ENCODE assay signal across 9 mouse cellular contexts in genomic region chr17:5827836-5828582, GRCm38 (mm10). TPM values are rescaled to one million over a fixed set of nuclear protein-coding genes. Genes with fewer than 3 reads are reported as not detected.
DNase-seq lines count a peak whose midpoint lies in the region; ATAC-seq and TF ChIP-seq lines count a peak whose summit lies in the region.
"Had no signal": no experiment of that assay in that cellular context is flagged by ENCODE, and none has a peak within 500 bp of the region (broad histone marks: within the 10 kb centered on the region; RNA-seq: fewer than 3 reads in every experiment).

No protein-coding gene starts in this region.

- no peak overlapping the region for H3K4me3 ChIP-seq in lung, embryonic 14.5 days (ENCODE audit: low read depth, low read length)
- peak overlapping the region; percentile 35 for H3K4me3 ChIP-seq in forebrain, embryonic 10.5 days
- H3K4me3 ChIP-seq in liver, embryonic 12.5 days, result peak overlapping the region; percentile 25
- H3K4me3 ChIP-seq in small intestine, adult 2 months (ENCODE audit: low read depth, low read length), result no peak overlapping the region

- no peak for DNase-seq in lung, embryonic 14.5 days
- no peak for DNase-seq in lung, postnatal 36 days
- peak; percentile 69 for DNase-seq in forebrain, embryonic 10.5 days (ENCODE audit: extremely low spot score, low spot score)
- DNase-seq in cerebellum, adult 11 months, result no peak
- DNase-seq in left cerebral cortex, postnatal 4 days, result no peak
- DNase-seq in thymus, postnatal 4 days, result no peak

- 0 out of 2 replicates have a peak, but pooled peaks cover 4% of the 10 kb centered on the region for H3K4me1 ChIP-seq in lung, embryonic 14.5 days (ENCODE audit: insufficient read depth)
- H3K4me1 ChIP-seq in forebrain, embryonic 10.5 days, result peaks cover 33% of the 10 kb centered on the region
- H3K4me1 ChIP-seq in liver, embryonic 12.5 days, result peaks cover 62% of the 10 kb centered on the region
- peaks cover 15% of the 10 kb centered on the region for H3K4me1 ChIP-seq in small intestine, adult 2 months (ENCODE audit: control insufficient read depth, insufficient read depth, insufficient read length, low read length)

- H3K9me3 ChIP-seq in lung, embryonic 14.5 days (ENCODE audit: low read depth, low read length), result no peaks in the 10 kb centered on the region
- no peaks in the 10 kb centered on the region for H3K9me3 ChIP-seq in forebrain, embryonic 10.5 days
- no peaks in the 10 kb centered on the region for H3K9me3 ChIP-seq in liver, embryonic 12.5 days (replicated peaks)

- no peaks in the 10 kb centered on the region for H3K27me3 ChIP-seq in lung, embryonic 14.5 days (ENCODE audit: insufficient read depth, low read length)
- H3K27me3 ChIP-seq in forebrain, embryonic 10.5 days (ENCODE audit: poor library complexity, severe bottlenecking), result no peaks in the 10 kb centered on the region
- no peaks in the 10 kb centered on the region for H3K27me3 ChIP-seq in liver, embryonic 12.5 days (replicated peaks)
- no peaks in the 10 kb centered on the region for H3K27me3 ChIP-seq in small intestine, adult 2 months (ENCODE audit: control insufficient read depth, insufficient read depth, low read length)

- peak overlapping the region; percentile 26 for H3K4me2 ChIP-seq in lung, embryonic 14.5 days
- H3K4me2 ChIP-seq in liver, embryonic 12.5 days, result peak overlapping the region; percentile 58

- TF ChIP-seq POLR2A in small intestine, adult 2 months (IDR thresholded peaks at IDR 0.05; ENCODE audit: low read depth, low read length), result no peak

- no peak overlapping the region for H3K27ac ChIP-seq in lung, embryonic 14.5 days (ENCODE audit: low read depth)
- H3K27ac ChIP-seq in forebrain, embryonic 10.5 days, result peak overlapping the region; percentile 77
- peak overlapping the region; percentile 84; the same call in 1 of the 2 replicates for H3K27ac ChIP-seq in liver, embryonic 12.5 days
- peak overlapping the region; percentile 70 for H3K27ac ChIP-seq in small intestine, adult 2 months (ENCODE audit: insufficient read depth, low read depth, low read length)
- H3K27ac ChIP-seq: macrophage had no signal

- intact Hi-C loops in left cerebral cortex, postnatal 4 days (cut with DNase I), result no loop called here

- no peak for TF ChIP-seq CTCF in lung, embryonic 14.5 days (IDR thresholded peaks at IDR 0.05; ENCODE audit: low read depth)
- TF ChIP-seq CTCF in small intestine, adult 2 months (IDR thresholded peaks at IDR 0.05; ENCODE audit: extremely low read depth, insufficient read length, insufficient replicate concordance, low read depth, low read length), result no peak

- ATAC-seq in lung, embryonic 14.5 days (ENCODE audit: insufficient read depth), result no peak
- ATAC-seq in liver, embryonic 12.5 days, result no peak

- peak overlapping the region; percentile 23; the same call in 1 of the 2 replicates for H3K9ac ChIP-seq in lung, embryonic 14.5 days
- peak overlapping the region; percentile 46; the same call in 1 of the 2 replicates for H3K9ac ChIP-seq in liver, embryonic 12.5 days

- H3K36me3 ChIP-seq in lung, embryonic 14.5 days (ENCODE audit: insufficient read depth), result no peaks in the 10 kb centered on the region
- no peaks in the 10 kb centered on the region for H3K36me3 ChIP-seq in forebrain, embryonic 10.5 days (replicated peaks)
- no peaks in the 10 kb centered on the region for H3K36me3 ChIP-seq in liver, embryonic 12.5 days
- no peaks in the 10 kb centered on the region for H3K36me3 ChIP-seq in small intestine, adult 2 months (ENCODE audit: control insufficient read depth, insufficient read depth, low read length)

- 13% methylated on average over 14 of the region's 15 CpGs for WGBS in lung, embryonic 14.5 days
- 4% methylated on average over 14 of the region's 15 CpGs for WGBS in forebrain, embryonic 10.5 days
- WGBS in liver, embryonic 12.5 days (ENCODE audit: insufficient replicate concordance), result 15% methylated on average over 14 of the region's 15 CpGs
- WGBS in small intestine, adult 2 months, result 64% methylated on average over 14 of the region's 15 CpGs

RNA-seq across cellular contexts. Expression of gene Snx9, which starts 13.1 kb away (rescaled TPM):
- polyA plus RNA-seq in lung, embryonic 14.5 days (2014; fragmentation: Nextera tagmentation; extraction: Ambion mirVana), result 37.0 and 38.8 TPM in 2 replicates
- polyA plus RNA-seq in forebrain, embryonic 10.5 days (2016; fragmentation: Nextera tagmentation; extraction: Ambion mirVana), result 12.9 and 14.8 TPM in 2 replicates
- 22.7 and 23.5 TPM in 2 replicates for polyA plus RNA-seq in liver, embryonic 12.5 days (2016; fragmentation: Nextera tagmentation; extraction: Ambion mirVana)
- polyA plus RNA-seq in small intestine, adult 2 months (2012; rRNA removed), result 28.0 and 66.3 TPM in 2 replicates
- 10 to 100 TPM; 10.2 to 10.4 TPM for total RNA-seq in left cerebral cortex, postnatal 4 days (2021)

Comparison
In these comparisons a context has a peak if more than half of its experiments do, and no peak if none do; other contexts are left out.
1. H3K4me3 ChIP-seq: peak in forebrain, embryonic 10.5 days (single experiment) and liver, embryonic 12.5 days (single experiment); none in lung, embryonic 14.5 days (single experiment) and small intestine, adult 2 months (single experiment).